Mouse (Mus musculus): ENCODE data around the gene Aanat. TPM values are rescaled to one million over a fixed set of nuclear protein-coding genes. Genes with fewer than 3 reads are reported as not detected.

The Aanat gene
- total and polyA plus RNA-seq, 3 experiments = not detected

DNA sequence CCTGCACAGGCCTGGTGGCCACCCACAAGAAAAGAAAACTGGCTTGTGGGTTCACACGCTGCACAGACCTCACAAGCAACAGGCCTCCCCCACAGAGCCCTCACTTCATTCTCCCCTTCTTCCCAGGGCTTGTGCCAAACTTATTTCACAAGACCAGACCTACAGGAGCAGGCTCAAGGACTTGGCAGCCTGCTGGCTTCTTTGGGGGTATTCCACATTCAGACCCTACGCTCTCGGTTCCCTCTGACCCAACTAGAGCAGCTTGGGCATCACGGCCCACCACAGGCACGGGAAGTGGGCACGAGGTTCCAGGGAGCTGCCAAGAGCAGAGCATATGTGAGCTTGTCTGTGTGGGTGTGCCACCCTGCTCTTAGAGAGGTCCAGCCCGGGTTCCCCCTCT, 31.4 kb downstream of the Aanat start:
- no peak for DNase-seq (ENCODE audit: extremely low read depth)
- Histone ChIP-seq H3K36me3 (replicated peaks in 1 of 2; ENCODE audit: control insufficient read depth in 1 of 2, insufficient read depth in 1 of 2, low read length in 1 of 2) (peaks cover 0 to 24% of the 10 kb centered on the region in 2 experiments), H3K27ac (ENCODE audit: insufficient read depth, low read depth) (no peak overlapping the region; the same call in 1 of the 2 replicates), H3K4me1 (ENCODE audit: control insufficient read depth in 1 of 2, insufficient read depth in 2 of 2) (peaks cover 56 to 87% of the 10 kb centered on the region in 2 experiments), H3K79me2 (replicated peaks; ENCODE audit: control insufficient read depth, extremely low read depth, insufficient read depth, poor library complexity, severe bottlenecking) (no peaks in the 10 kb centered on the region), H3K9ac (ENCODE audit: insufficient read depth, low read depth) (no peak overlapping the region), H3K4me3 (replicated peaks in 1 of 3; ENCODE audit: low read depth in 2 of 3, low read length in 2 of 3, poor library complexity in 1 of 3) (no peak overlapping the region), H3K9me3 (replicated peaks; ENCODE audit: low read length) (peaks cover 4% of the 10 kb centered on the region), H3K27me3 (replicated peaks) (no peaks in the 10 kb centered on the region), H3K4me2 (ENCODE audit: insufficient read depth, low read depth, poor library complexity, severe bottlenecking) (no peak overlapping the region)
- dilution Hi-C loops (cut with MboI; ENCODE audit: extremely low pct_ligation_motif_present, extremely low pct_unique_long_range_greater_than_20kb, low sequenced_read_pairs) = no loop called here
- in situ Hi-C loops (cut with MboI; ENCODE audit: low pct_ligation_motif_present, low pct_unique_long_range_greater_than_20kb, low sequenced_read_pairs) = no loop called here
- TF ChIP-seq MEF2A (IDR thresholded peaks at IDR 0.05; ENCODE audit: borderline replicate concordance, low read depth, low read length) (no peak), PAX5 (IDR thresholded peaks at IDR 0.05; ENCODE audit: low read length) (no peak), TCF12 (IDR thresholded peaks at IDR 0.05; ENCODE audit: low read depth, low read length) (no peak), ZMIZ1 (IDR thresholded peaks at IDR 0.05; ENCODE audit: low read depth, low read length) (no peak), ZC3H11A (IDR thresholded peaks at IDR 0.05; ENCODE audit: low read depth, low read length) (no peak), MXI1 (IDR thresholded peaks at IDR 0.05; ENCODE audit: low read depth, low read length) (no peak), CHD2 (IDR thresholded peaks at IDR 0.05; ENCODE audit: low read length) (no peak), RCOR1 (conservative IDR thresholded peaks at IDR 0.05; ENCODE audit: low read depth, low read length) (no peak), ETS1 (conservative IDR thresholded peaks at IDR 0.05; ENCODE audit: low read depth, low read length) (no peak), SIN3A (IDR thresholded peaks at IDR 0.05; ENCODE audit: low read length) (no peak), POLR2A (IDR thresholded peaks at IDR 0.05; ENCODE audit: low read depth, low read length) (no peak), CTCF (conservative IDR thresholded peaks at IDR 0.05 in 1 of 2, IDR thresholded peaks at IDR 0.05 in 1 of 2; ENCODE audit: low read depth in 2 of 2, low read length in 2 of 2) (no peak), MAX (IDR thresholded peaks at IDR 0.05; ENCODE audit: low read length) (no peak), TBP (conservative IDR thresholded peaks at IDR 0.05; ENCODE audit: low read depth, low read length) (no peak)

DNA sequence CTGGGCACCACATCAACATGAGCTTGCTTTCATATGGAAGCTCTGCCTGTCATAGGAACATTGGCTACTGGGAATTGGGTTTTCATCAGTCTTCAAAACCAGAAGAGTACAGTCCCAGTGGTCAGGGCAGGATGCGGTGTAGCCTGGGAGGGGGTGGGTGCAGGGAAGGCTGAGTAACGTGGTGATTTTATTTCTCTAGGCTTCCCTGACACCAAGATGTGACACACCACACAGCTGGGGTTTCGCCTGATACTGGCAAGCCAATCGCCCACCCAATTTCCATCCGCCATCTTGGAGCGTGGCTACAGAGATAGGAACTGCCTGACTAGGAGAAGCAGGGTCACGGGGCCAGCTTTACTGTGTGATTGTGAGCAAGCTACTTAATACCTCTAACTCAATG, 32.4 kb downstream of the Aanat start:
- Histone ChIP-seq H3K27me3 (replicated peaks) (no peaks in the 10 kb centered on the region), H3K36me3 (replicated peaks in 1 of 2; ENCODE audit: control insufficient read depth in 1 of 2, insufficient read depth in 1 of 2, low read length in 1 of 2) (peaks cover 0 to 16% of the 10 kb centered on the region in 2 experiments), H3K4me2 (ENCODE audit: insufficient read depth, low read depth, poor library complexity, severe bottlenecking) (no peak overlapping the region), H3K79me2 (replicated peaks; ENCODE audit: control insufficient read depth, extremely low read depth, insufficient read depth, poor library complexity, severe bottlenecking) (no peaks in the 10 kb centered on the region), H3K4me3 (replicated peaks in 1 of 3; ENCODE audit: low read depth in 2 of 3, low read length in 2 of 3, poor library complexity in 1 of 3) (no peak overlapping the region), H3K27ac (ENCODE audit: insufficient read depth, low read depth) (no peak overlapping the region), H3K9ac (ENCODE audit: insufficient read depth, low read depth) (no peak overlapping the region), H3K4me1 (ENCODE audit: control insufficient read depth in 1 of 2, insufficient read depth in 2 of 2) (peaks cover 63 to 91% of the 10 kb centered on the region in 2 experiments), H3K9me3 (replicated peaks; ENCODE audit: low read length) (no peaks in the 10 kb centered on the region)
- in situ Hi-C loops (cut with MboI; ENCODE audit: low pct_ligation_motif_present, low pct_unique_long_range_greater_than_20kb, low sequenced_read_pairs) = no loop called here
- no peak for DNase-seq (ENCODE audit: extremely low read depth)
- TF ChIP-seq E2F4 (IDR thresholded peaks at IDR 0.05; ENCODE audit: insufficient replicate concordance, low read depth, low read length) (no peak), ZKSCAN1 (IDR thresholded peaks at IDR 0.05; ENCODE audit: borderline replicate concordance, low read depth, low read length) (no peak)
- dilution Hi-C loops (cut with MboI; ENCODE audit: extremely low pct_ligation_motif_present, extremely low pct_unique_long_range_greater_than_20kb, low sequenced_read_pairs) = no loop called here
